Mouse (Mus musculus) MEL (cell line): Measurements from ENCODE around the gene Hspa1b. TPM values are rescaled to one million over a fixed set of nuclear protein-coding genes. Genes with fewer than 3 reads are reported as not detected.
A peak's percentile ranks its signal among the peaks of the same experiment; 100 is the strongest.
"Not testable (repeated sequence)": the region's sequence is repeated elsewhere in the genome, so short reads cannot be mapped to it uniquely, and the experiment has no call there.

Experiments used
- DNase-seq: peaks from one replicate; pipeline ENCODE4 v3.0.0; 2011; ENCODE audit warnings: low read depth, low spot score
- H3K27ac ChIP-seq: 2 replicates; pipeline ENCODE4 v1.5.1; 2012; ENCODE audit warnings: low read depth, mild to moderate bottlenecking, control low read depth, low read length, moderate library complexity; ENCODE audit not compliant: control insufficient read depth
- H3K27me3 ChIP-seq, 2 experiments: fragments of 150-350 bp in 1 of 2; sonication (generic) in 1 of 2; 2 replicates each; pipeline ENCODE4 v1.6.1; 2012; ENCODE audit warnings: low read length in 2 of 2, mild to moderate bottlenecking in 2 of 2, improper control_type of control experiment in 1 of 2, moderate library complexity in 1 of 2; ENCODE audit not compliant: insufficient read depth in 2 of 2, control insufficient read depth in 1 of 2
- H3K36me3 ChIP-seq, 2 experiments: 2 replicates each; pipeline ENCODE4 v1.6.1; 2012 to 2014; ENCODE audit warnings: low read length in 2 of 2, improper control_type of control experiment in 1 of 2, inconsistent platforms in 1 of 2, mild to moderate bottlenecking in 1 of 2; ENCODE audit not compliant: insufficient read depth in 2 of 2, control insufficient read depth in 1 of 2
- H3K4me1 ChIP-seq, 2 experiments: fragments of 150-350 bp in 1 of 2; sonication (generic) in 1 of 2; 2 replicates each; pipeline ENCODE4 v1.6.1; 2012; ENCODE audit warnings: low read length in 2 of 2, improper control_type of control experiment in 1 of 2, mild to moderate bottlenecking in 1 of 2; ENCODE audit not compliant: insufficient read depth in 2 of 2, control insufficient read depth in 1 of 2
- H3K4me3 ChIP-seq, 2 experiments: fragments of 150-350 bp in 1 of 2; sonication (generic) in 1 of 2; 2 replicates each; pipeline ENCODE4 v1.5.1; 2012; ENCODE audit warnings: low read depth in 2 of 2, low read length in 2 of 2, mild to moderate bottlenecking in 2 of 2, moderate library complexity in 2 of 2, control low read depth in 1 of 2, improper control_type of control experiment in 1 of 2; ENCODE audit not compliant: control insufficient read depth in 1 of 2, insufficient read depth in 1 of 2
- H3K79me2 ChIP-seq: 2 replicates; pipeline ENCODE4 v1.6.1; 2012; ENCODE audit warnings: mild to moderate bottlenecking, low read length, moderate library complexity; ENCODE audit not compliant: control insufficient read depth, poor library complexity, insufficient read depth
- H3K9ac ChIP-seq: 2 replicates; pipeline ENCODE4 v1.6.1; 2012; ENCODE audit warnings: low read depth, mild to moderate bottlenecking, control low read depth, low read length, moderate library complexity; ENCODE audit not compliant: control insufficient read depth, poor library complexity, severe bottlenecking
- H3K9me3 ChIP-seq: fragments of 150-350 bp; sonication (generic); replicated peaks from 2 replicates; pipeline ENCODE4 v1.6.1; 2012; ENCODE audit warnings: mild to moderate bottlenecking, low read length, improper control_type of control experiment, moderate library complexity; ENCODE audit not compliant: insufficient read depth
- BHLHE40 ChIP-seq: IDR thresholded peaks from 2 replicates; pipeline ENCODE4 v1.6.1; 2012; ENCODE audit warnings: low read depth, mild to moderate bottlenecking, inconsistent platforms, low read length, improper control_type of control experiment, borderline replicate concordance
- CHD1 ChIP-seq: IDR thresholded peaks from 2 replicates; pipeline ENCODE4 v1.6.1; 2012; ENCODE audit warnings: low read depth, mild to moderate bottlenecking, inconsistent platforms, low read length, improper control_type of control experiment
- CHD2 ChIP-seq: IDR thresholded peaks from 2 replicates; pipeline ENCODE4 v1.6.1; 2011; ENCODE audit warnings: low read length, improper control_type of control experiment
- E2F4 ChIP-seq: IDR thresholded peaks from 2 replicates; pipeline ENCODE4 v1.6.1; 2011; ENCODE audit warnings: low read depth, low read length, improper control_type of control experiment, borderline replicate concordance
- GATA1 ChIP-seq: IDR thresholded peaks from 2 replicates; pipeline ENCODE4 v1.6.1; 2011; ENCODE audit warnings: low read depth, low read length, improper control_type of control experiment
- HCFC1 ChIP-seq: IDR thresholded peaks from 2 replicates; pipeline ENCODE4 v1.6.1; 2012; ENCODE audit warnings: low read depth, mild to moderate bottlenecking, inconsistent platforms, low read length, improper control_type of control experiment, moderate library complexity
- MEF2A ChIP-seq: IDR thresholded peaks from 2 replicates; pipeline ENCODE4 v1.6.1; 2014; ENCODE audit warnings: low read depth, mild to moderate bottlenecking, inconsistent platforms, low read length, improper control_type of control experiment; ENCODE audit not compliant: poor library complexity, insufficient replicate concordance, severe bottlenecking; ENCODE audit errors: extremely low read depth
- MYB ChIP-seq: IDR thresholded peaks from 2 replicates; pipeline ENCODE4 v1.6.1; 2011; ENCODE audit warnings: mild to moderate bottlenecking, low read depth, low read length, improper control_type of control experiment
- NRF1 ChIP-seq: IDR thresholded peaks from 2 replicates; pipeline ENCODE4 v1.6.1; 2014; ENCODE audit warnings: low read depth, mild to moderate bottlenecking, inconsistent platforms, low read length, improper control_type of control experiment, moderate library complexity; ENCODE audit not compliant: poor library complexity, insufficient read depth, severe bottlenecking
- POLR2A ChIP-seq, 2 experiments: IDR thresholded peaks; 2 replicates each; pipeline ENCODE4 v1.6.1; 2011 to 2012; ENCODE audit warnings: low read length in 2 of 2, mild to moderate bottlenecking in 2 of 2, control low read depth in 1 of 2, improper control_type of control experiment in 1 of 2, low read depth in 1 of 2, moderate library complexity in 1 of 2; ENCODE audit not compliant: control insufficient read depth in 1 of 2, insufficient read depth in 1 of 2, poor library complexity in 1 of 2
- POLR2AphosphoS5 ChIP-seq: IDR thresholded peaks from 2 replicates; pipeline ENCODE4 v1.6.1; 2012; ENCODE audit warnings: low read depth, borderline replicate concordance, mild to moderate bottlenecking, inconsistent platforms, low read length, moderate library complexity, mixed read lengths
- RAD21 ChIP-seq: IDR thresholded peaks from 2 replicates; pipeline ENCODE4 v1.6.1; 2011; ENCODE audit warnings: mild to moderate bottlenecking, low read depth, low read length, improper control_type of control experiment
- RCOR1 ChIP-seq: IDR thresholded peaks from 2 replicates; pipeline ENCODE4 v1.6.1; 2012; ENCODE audit warnings: low read depth, mild to moderate bottlenecking, inconsistent platforms, low read length, improper control_type of control experiment
- SIN3A ChIP-seq: IDR thresholded peaks from 2 replicates; pipeline ENCODE4 v1.6.1; 2012; ENCODE audit warnings: low read length, improper control_type of control experiment, inconsistent platforms
- SMC3 ChIP-seq: IDR thresholded peaks from 2 replicates; pipeline ENCODE4 v1.6.1; 2011; ENCODE audit warnings: low read depth, low read length, improper control_type of control experiment
- TAL1 ChIP-seq: IDR thresholded peaks from 2 replicates; pipeline ENCODE4 v1.6.1; 2012; ENCODE audit warnings: mild to moderate bottlenecking, inconsistent platforms, low read length, moderate library complexity, mixed read lengths
- TBP ChIP-seq: IDR thresholded peaks from 2 replicates; pipeline ENCODE4 v1.8.0; 2011; ENCODE audit warnings: low read depth, low read length, improper control_type of control experiment
- TCF12 ChIP-seq: IDR thresholded peaks from 2 replicates; pipeline ENCODE4 v1.6.1; 2014; ENCODE audit warnings: low read depth, mild to moderate bottlenecking, inconsistent platforms, low read length, improper control_type of control experiment, moderate library complexity
- USF1 ChIP-seq: IDR thresholded peaks from 2 replicates; pipeline ENCODE4 v1.6.1; 2014; ENCODE audit warnings: low read depth, mild to moderate bottlenecking, inconsistent platforms, low read length, improper control_type of control experiment, moderate library complexity
- ZC3H11A ChIP-seq: IDR thresholded peaks from 2 replicates; pipeline ENCODE4 v1.6.1; 2012; ENCODE audit warnings: low read depth, mild to moderate bottlenecking, inconsistent platforms, low read length, improper control_type of control experiment
- ZMIZ1 ChIP-seq: IDR thresholded peaks from 2 replicates; pipeline ENCODE4 v1.6.1; 2012; ENCODE audit warnings: low read depth, mild to moderate bottlenecking, inconsistent platforms, low read length, improper control_type of control experiment, moderate library complexity
- ZNF384 ChIP-seq: IDR thresholded peaks from 2 replicates; pipeline ENCODE4 v1.6.1; 2012; ENCODE audit warnings: low read depth, mild to moderate bottlenecking, inconsistent platforms, low read length, improper control_type of control experiment
- polyA plus RNA-seq, 2 experiments: library from polyadenylated mRNA; stranded (reverse) in 1 of 2; unstranded in 1 of 2; fragments of >175 nt in 1 of 2; fragments of >200 nt in 1 of 2; gene quantifications; 2 replicates each; pipeline versions ENCODE4 v1.2.1 to v1.2.4; 2012; ENCODE audit warnings: low replicate concordance in 2 of 2, low read depth in 1 of 2; ENCODE audit not compliant: insufficient read length in 2 of 2, insufficient read depth in 1 of 2, missing spikeins in 1 of 2
- total RNA-seq: library from RNA; depleted of rRNA; stranded (reverse); fragments of 300-350 nt; gene quantifications from 2 replicates; pipeline ENCODE4 v1.2.3, GENCODE M21; 2012

Gene Hspa1b
- total and polyA plus RNA-seq, 3 experiments, result 0.04 TPM; not detected in 2

GRCm38 (mm10) chr17:34949553-34949969, 9.5 kb downstream of the Hspa1b start (continued):
- TF ChIP-seq USF1, result no peak
- TF ChIP-seq RAD21, result no peak
- no peak for TF ChIP-seq MEF2A
- TF ChIP-seq POLR2A (IDR thresholded peaks at IDR 0.05; ENCODE audit: control insufficient read depth in 1 of 2, insufficient read depth in 1 of 2, low read depth in 1 of 2, low read length in 2 of 2, poor library complexity in 1 of 2), result peak in 1 of 2 experiments; percentile 77; a peak in 3 of 4 replicates
- TF ChIP-seq HCFC1, result no peak
- TF ChIP-seq POLR2AphosphoS5, result no peak
- no peak for TF ChIP-seq E2F4
- TF ChIP-seq SIN3A, result 0 out of 2 replicates have a peak, but pooled peaks have one; percentile 33
- TF ChIP-seq ZC3H11A, result no peak
- TF ChIP-seq ZNF384, result no peak
- TF ChIP-seq ZMIZ1, result peak; percentile 87
- no peak for TF ChIP-seq GATA1
- TF ChIP-seq TAL1, result no peak
- 0 out of 2 replicates have a peak, but pooled peaks have one; percentile 9 for TF ChIP-seq SMC3
- TF ChIP-seq MYB, result no peak
- TF ChIP-seq TCF12, result no peak
- no peak for TF ChIP-seq BHLHE40
- TF ChIP-seq RCOR1, result no peak
- no peak for TF ChIP-seq NRF1

- TF ChIP-seq CHD1 (0 out of 2 replicates have a peak, but pooled peaks have one; percentile 5), TBP (peak; percentile 92), ZNF384 (peak; percentile 63; the same call in 1 of the 2 replicates), CHD2 (peak; percentile 8; the same call in 1 of the 2 replicates)
- TF ChIP-seq, all 39 proteins: peak for 4; not testable (repeated sequence) for 35
- peak; percentile 59 for DNase-seq
- H3K4me3 ChIP-seq, H3K4me1 ChIP-seq, H3K27me3 ChIP-seq, H3K9me3 ChIP-seq: not testable (repeated sequence)
- H3K36me3 ChIP-seq, result peaks cover 0 to 17% of the 10 kb centered on the region in 2 experiments; a peak in 3 of 4 replicates
- peaks cover 22% of the 10 kb centered on the region for H3K79me2 ChIP-seq
- H3K9ac ChIP-seq, result peak overlapping the region; percentile 1; the same call in 1 of the 2 replicates
- peak overlapping the region; percentile 90 for H3K27ac ChIP-seq
Measured at GRCm38 (mm10) chr17:34948721-34949552, 10.1 kb downstream of the Hspa1b start.
